Mouse (Mus musculus) C2C12 (cell line): ENCODE results near the gene Cd3e. TPM values are rescaled to one million over a fixed set of nuclear protein-coding genes. Genes with fewer than 3 reads are reported as not detected.

Experiments used
- H3K27me3 ChIP-seq: one replicate; pipeline ENCODE4 v1.6.1; 2011; ENCODE audit not compliant: control insufficient read depth, insufficient read depth, insufficient read length
- H3K36me3 ChIP-seq: one replicate; pipeline ENCODE4 v1.6.1; 2011; ENCODE audit not compliant: control insufficient read depth, insufficient read depth
- H3K4me3 ChIP-seq: one replicate; pipeline ENCODE4 v1.5.1; 2011; ENCODE audit warnings: mild to moderate bottlenecking, control low read depth; ENCODE audit not compliant: poor library complexity, insufficient read depth, severe bottlenecking
- H3K79me2 ChIP-seq: one replicate; pipeline ENCODE4 v1.6.1; 2011; ENCODE audit not compliant: control insufficient read depth, insufficient read depth
- H3K79me3 ChIP-seq: one replicate; pipeline ENCODE4 v1.6.1; 2011; ENCODE audit warnings: low read depth, control low read depth
- H3ac ChIP-seq: one replicate; pipeline ENCODE3; 2011; ENCODE audit warnings: low read depth; ENCODE audit not compliant: control insufficient read depth, insufficient read length
- CEBPB ChIP-seq: IDR thresholded peaks from one replicate; pipeline ENCODE4 v1.6.1; 2011; ENCODE audit warnings: low read depth, mild to moderate bottlenecking, control low read depth, moderate library complexity
- CTCF ChIP-seq: IDR thresholded peaks from one replicate; pipeline ENCODE4 v1.5.1; 2011; ENCODE audit not compliant: control insufficient read depth, insufficient read depth, insufficient read length
- FOSL1 ChIP-seq: IDR thresholded peaks from one replicate; pipeline ENCODE4 v1.8.0; 2011; ENCODE audit warnings: mild to moderate bottlenecking, low read length; ENCODE audit not compliant: poor library complexity, insufficient read depth, severe bottlenecking
- MAX ChIP-seq: IDR thresholded peaks from one replicate; pipeline ENCODE4 v1.6.1; 2011; ENCODE audit warnings: mild to moderate bottlenecking, control low read depth
- MYOD1 ChIP-seq: IDR thresholded peaks from one replicate; pipeline ENCODE4 v1.6.1; 2011; ENCODE audit warnings: low read depth; ENCODE audit not compliant: control insufficient read depth, insufficient read length
- MYOG ChIP-seq: IDR thresholded peaks from one replicate; pipeline ENCODE4 v1.6.1; 2011; ENCODE audit not compliant: control insufficient read depth, insufficient read length; ENCODE audit errors: extremely low read depth
- USF1 ChIP-seq: IDR thresholded peaks from one replicate; pipeline ENCODE4 v1.6.1; 2011; ENCODE audit warnings: low read depth, mild to moderate bottlenecking, control low read depth, moderate library complexity
- polyA plus RNA-seq: library from polyadenylated mRNA; unstranded; fragments of >200 nt; fragmentation: generic; extraction: Trizol; gene quantifications from one replicate; pipeline ENCODE4 v1.2.1, GENCODE M21; 2012; ENCODE audit warnings: missing spikeins

Gene Cd3e
- polyA plus RNA-seq, 1 experiment = not detected

DNA sequence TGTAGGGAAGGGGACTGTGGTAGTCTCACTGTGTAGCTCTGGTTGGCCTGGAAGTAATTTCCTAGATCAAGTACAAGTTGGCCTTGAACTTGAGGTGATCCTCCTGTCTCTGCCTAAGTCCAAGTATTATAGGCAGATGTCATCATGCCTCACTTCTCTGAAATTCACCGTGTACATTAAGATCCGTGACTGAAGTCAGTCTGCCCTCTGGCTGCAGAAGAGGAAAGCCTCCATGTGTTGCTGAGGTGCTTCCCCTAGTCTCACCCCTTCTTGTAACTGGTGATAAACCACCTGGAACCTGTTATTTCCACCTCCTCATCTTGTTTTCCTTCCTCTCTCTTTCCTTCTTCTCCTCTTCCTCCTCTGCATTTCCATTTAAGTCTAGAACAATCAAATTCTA, 5.5 kb upstream of the Cd3e start:
- no peak overlapping the region for H3K4me3 ChIP-seq
- H3K36me3 ChIP-seq = no peaks in the 10 kb centered on the region
- no peak overlapping the region for H3ac ChIP-seq
- TF ChIP-seq USF1 (no peak), MYOG (no peak), MYOD1 (no peak)
- peaks cover 9% of the 10 kb centered on the region for H3K27me3 ChIP-seq
- no peaks in the 10 kb centered on the region for H3K79me2 ChIP-seq
- no peaks in the 10 kb centered on the region for H3K79me3 ChIP-seq

GRCm38 (mm10) chr9:45011291-45011690, 1.9 kb upstream of the Cd3e start:
- no peaks in the 10 kb centered on the region for H3K79me3 ChIP-seq
- TF ChIP-seq MYOG = no peak
- TF ChIP-seq FOSL1 = no peak
- TF ChIP-seq MYOD1 = no peak
- TF ChIP-seq MAX = no peak
- no peak for TF ChIP-seq CTCF
- TF ChIP-seq USF1 = no peak
- TF ChIP-seq CEBPB = no peak
- no peaks in the 10 kb centered on the region for H3K79me2 ChIP-seq
- peaks cover 35% of the 10 kb centered on the region for H3K27me3 ChIP-seq
- H3K4me3 ChIP-seq = no peak overlapping the region
- H3K36me3 ChIP-seq = no peaks in the 10 kb centered on the region
- no peak overlapping the region for H3ac ChIP-seq

GRCm38 (mm10) chr9:45010461-45010860, 1.0 kb upstream of the Cd3e start:
- no peak for TF ChIP-seq FOSL1
- TF ChIP-seq USF1 = no peak
- TF ChIP-seq MYOD1 = no peak
- no peak for TF ChIP-seq CTCF
- TF ChIP-seq MYOG = no peak
- no peak for TF ChIP-seq MAX
- no peak for TF ChIP-seq CEBPB
- Histone ChIP-seq H3K27me3 (peaks cover 35% of the 10 kb centered on the region), H3K36me3 (no peaks in the 10 kb centered on the region), H3K79me2 (no peaks in the 10 kb centered on the region), H3ac (no peak overlapping the region), H3K4me3 (no peak overlapping the region), H3K79me3 (no peaks in the 10 kb centered on the region)

- TF ChIP-seq MYOG = no peak
- no peak for TF ChIP-seq MAX
- no peak for TF ChIP-seq USF1
- no peak for TF ChIP-seq MYOD1
- no peak for TF ChIP-seq CTCF
- no peak for TF ChIP-seq CEBPB
- TF ChIP-seq FOSL1 = no peak
- no peak overlapping the region for H3ac ChIP-seq
- H3K79me2 ChIP-seq = no peaks in the 10 kb centered on the region
- peaks cover 38% of the 10 kb centered on the region for H3K27me3 ChIP-seq
- H3K36me3 ChIP-seq = no peaks in the 10 kb centered on the region
- no peak overlapping the region for H3K4me3 ChIP-seq
- no peaks in the 10 kb centered on the region for H3K79me3 ChIP-seq
Observed at GRCm38 (mm10) chr9:45008342-45008741, 1.1 kb downstream of the Cd3e start.

- Histone ChIP-seq H3K36me3 (no peaks in the 10 kb centered on the region), H3K27me3 (peaks cover 38% of the 10 kb centered on the region), H3K79me3 (no peaks in the 10 kb centered on the region), H3ac (no peak overlapping the region), H3K79me2 (no peaks in the 10 kb centered on the region), H3K4me3 (no peak overlapping the region)
- TF ChIP-seq MYOG = no peak
- no peak for TF ChIP-seq FOSL1
- no peak for TF ChIP-seq USF1
- TF ChIP-seq MYOD1 = no peak
- no peak for TF ChIP-seq CEBPB
- TF ChIP-seq CTCF = no peak
- TF ChIP-seq MAX = no peak
Observed at GRCm38 (mm10) chr9:45007404-45007803, 2.0 kb downstream of the Cd3e start.

- no peaks in the 10 kb centered on the region for H3K79me3 ChIP-seq
- TF ChIP-seq MYOD1 (no peak), USF1 (no peak), FOSL1 (no peak)
Observed at GRCm38 (mm10) chr9:45000249-45000648, 9.2 kb downstream of the Cd3e start.

DNA sequence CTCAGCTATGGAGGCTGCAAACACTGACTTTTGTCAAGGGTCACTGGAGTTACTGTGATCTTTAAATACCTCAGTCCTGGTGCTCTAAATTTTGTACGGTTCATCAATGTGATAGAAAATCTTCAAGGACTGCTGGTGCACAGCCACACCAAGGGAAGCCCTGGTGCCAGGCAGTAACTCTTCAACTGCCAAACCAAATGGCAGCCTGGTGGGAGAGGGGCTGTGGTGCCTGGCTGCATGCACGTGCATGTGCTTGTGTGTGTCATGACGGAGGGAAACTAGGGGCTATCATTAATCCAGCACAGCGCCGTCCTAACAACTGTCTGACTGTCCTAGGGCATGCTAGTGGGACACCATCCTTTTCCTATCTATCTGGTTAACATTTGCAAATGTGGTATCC, 9.7 kb downstream of the Cd3e start:
- Histone ChIP-seq H3K4me3 (no peak overlapping the region), H3ac (no peak overlapping the region), H3K36me3 (no peaks in the 10 kb centered on the region), H3K79me2 (no peaks in the 10 kb centered on the region), H3K79me3 (no peaks in the 10 kb centered on the region), H3K27me3 (no peaks in the 10 kb centered on the region)
- TF ChIP-seq CTCF = no peak
- no peak for TF ChIP-seq MYOG
- TF ChIP-seq FOSL1 = no peak
- no peak for TF ChIP-seq MYOD1
- no peak for TF ChIP-seq USF1
- no peak for TF ChIP-seq CEBPB
- no peak for TF ChIP-seq MAX

More at GRCm38 (mm10) chr9:45000249-45000648, 9.2 kb downstream of the Cd3e start:
- Histone ChIP-seq H3K79me2 (no peaks in the 10 kb centered on the region), H3K36me3 (no peaks in the 10 kb centered on the region), H3K27me3 (peaks cover 1% of the 10 kb centered on the region), H3K4me3 (no peak overlapping the region), H3ac (no peak overlapping the region)
